Mouse (Mus musculus) midbrain, embryonic 15.5 days (tissue): ENCODE measurements around the gene Taf1d. TPM values are rescaled to one million over a fixed set of nuclear protein-coding genes. Genes with fewer than 3 reads are reported as not detected.
"Not testable (repeated sequence)": the region's sequence is repeated elsewhere in the genome, so short reads cannot be mapped to it uniquely, and the experiment has no call there.

Source experiments
- ATAC-seq: fragments of 200-750 bp; cut with Nextera tagmentation; replicated peaks from 2 replicates; pipeline ENCODE4 v1.8.0; 2017; ENCODE audit warnings: moderate TSS enrichment
- H3K27ac ChIP-seq: fragments of 300-500 bp; sonication (generic); 2 replicates; pipeline ENCODE4 v1.5.1; 2015; ENCODE audit warnings: mild to moderate bottlenecking, inconsistent platforms
- H3K27me3 ChIP-seq: fragments of 300-500 bp; sonication (generic); replicated peaks from 2 replicates; pipeline ENCODE4 v1.6.1; 2015; ENCODE audit warnings: inconsistent platforms
- H3K36me3 ChIP-seq: fragments of 300-500 bp; sonication (generic); replicated peaks from 2 replicates; pipeline ENCODE4 v1.6.1; 2015; ENCODE audit warnings: inconsistent platforms
- H3K4me1 ChIP-seq: fragments of 300-500 bp; sonication (generic); 2 replicates; pipeline ENCODE4 v1.6.1; 2015; ENCODE audit warnings: inconsistent platforms
- H3K4me2 ChIP-seq: fragments of 300-500 bp; sonication (generic); 2 replicates; pipeline ENCODE4 v1.6.1; 2015; ENCODE audit warnings: inconsistent platforms, mild to moderate bottlenecking, moderate library complexity
- H3K4me3 ChIP-seq: fragments of 300-500 bp; sonication (generic); 2 replicates; pipeline ENCODE4 v1.5.1; 2015; ENCODE audit warnings: mild to moderate bottlenecking, inconsistent platforms
- H3K9ac ChIP-seq: fragments of 300-500 bp; sonication (generic); 2 replicates; pipeline ENCODE4 v1.6.1; 2015; ENCODE audit warnings: mild to moderate bottlenecking, inconsistent platforms
- H3K9me3 ChIP-seq: fragments of 300-500 bp; sonication (generic); 2 replicates; pipeline ENCODE4 v1.6.1; 2016; ENCODE audit warnings: inconsistent platforms
- WGBS: fragments of 180-500 bp; shearing (Covaris S2); methylation state at CpG from one replicate; pipeline ENCODE4 v1.1.7; 2015; ENCODE audit warnings: mixed read lengths; 5-methylcytosine and 5-hydroxymethylcytosine counted together
- polyA plus RNA-seq: library from polyadenylated mRNA; unstranded; fragments of >200 nt; fragmentation: Nextera tagmentation; extraction: Ambion mirVana; gene quantifications from 2 replicates; pipeline ENCODE4 v1.2.1, GENCODE M21; 2015

Gene Taf1d
- polyA plus RNA-seq, 1 experiment from 2014 or later, result 48.9 TPM

DNA sequence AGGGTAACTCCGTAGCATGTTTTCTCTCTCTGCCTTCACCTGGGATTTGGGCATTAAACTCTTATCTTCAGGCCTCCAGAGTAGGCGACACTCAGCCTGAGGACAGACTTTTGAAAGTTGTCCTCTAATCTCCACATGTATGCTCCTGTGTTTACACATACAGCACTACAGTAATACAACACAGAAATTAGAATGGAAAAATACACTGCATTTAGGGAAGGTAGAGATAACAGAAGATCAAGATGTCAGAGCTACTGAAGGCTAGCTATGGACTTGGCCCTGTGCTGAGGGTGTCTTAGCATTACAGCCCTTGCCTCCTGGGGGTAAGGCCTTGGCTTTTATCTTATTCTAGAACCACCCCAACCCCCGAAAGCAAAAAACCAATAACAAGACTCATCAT is 17.6 kb upstream of the Taf1d start:
- Histone ChIP-seq H3K9ac (no peak overlapping the region), H3K36me3 (peaks cover 16% of the 10 kb centered on the region; the same call in 1 of the 2 replicates), H3K27me3 (no peaks in the 10 kb centered on the region), H3K9me3 (no peaks in the 10 kb centered on the region), H3K27ac (no peak overlapping the region), H3K4me3 (no peak overlapping the region), H3K4me1 (no peaks in the 10 kb centered on the region), H3K4me2 (no peak overlapping the region)
- ATAC-seq, result no peak
- WGBS, result 93% methylated on average over 3 of the region's 3 CpGs

- Histone ChIP-seq H3K4me1 (no peaks in the 10 kb centered on the region), H3K36me3 (peaks cover 16% of the 10 kb centered on the region; the same call in 1 of the 2 replicates), H3K27ac (no peak overlapping the region), H3K27me3 (no peaks in the 10 kb centered on the region), H3K4me2 (no peak overlapping the region), H3K4me3 (no peak overlapping the region), H3K9me3 (no peaks in the 10 kb centered on the region), H3K9ac (no peak overlapping the region)
- WGBS, result 94% methylated on average over 6 of the region's 6 CpGs
- no peak for ATAC-seq
Measured at GRCm38 (mm10) chr9:15289251-15289650, 16.8 kb upstream of the Taf1d start.

GRCm38 (mm10) chr9:15297112-15297511 is 8.9 kb upstream of the Taf1d start:
- peaks cover 4% of the 10 kb centered on the region; the same call in 1 of the 2 replicates for H3K36me3 ChIP-seq
- no peak for ATAC-seq
- no peak overlapping the region for H3K4me3 ChIP-seq
- no peak overlapping the region for H3K4me2 ChIP-seq
- H3K4me1 ChIP-seq, result no peaks in the 10 kb centered on the region
- H3K27ac ChIP-seq, result no peak overlapping the region
- H3K9me3 ChIP-seq, result no peaks in the 10 kb centered on the region
- WGBS, result 90% methylated on average over 7 of the region's 7 CpGs
- H3K9ac ChIP-seq, result no peak overlapping the region
- no peaks in the 10 kb centered on the region for H3K27me3 ChIP-seq

- Histone ChIP-seq H3K27ac (no peak overlapping the region), H3K4me1 (no peaks in the 10 kb centered on the region), H3K9me3 (no peaks in the 10 kb centered on the region), H3K36me3 (no peaks in the 10 kb centered on the region; the same call in 1 of the 2 replicates), H3K9ac (no peak overlapping the region), H3K4me2 (no peak overlapping the region), H3K27me3 (no peaks in the 10 kb centered on the region), H3K4me3 (no peak overlapping the region)
- ATAC-seq, result no peak
- 72% methylated on average over 2 of the region's 2 CpGs for WGBS
Measured at GRCm38 (mm10) chr9:15298451-15298850, 7.6 kb upstream of the Taf1d start.

GRCm38 (mm10) chr9:15300056-15300455 is 6.0 kb upstream of the Taf1d start:
- no peak for ATAC-seq
- no peaks in the 10 kb centered on the region for H3K9me3 ChIP-seq
- no peak overlapping the region for H3K4me3 ChIP-seq
- no peak overlapping the region for H3K9ac ChIP-seq
- 89% methylated on average over 5 of the region's 5 CpGs for WGBS
- no peak overlapping the region for H3K27ac ChIP-seq
- no peaks in the 10 kb centered on the region; the same call in 1 of the 2 replicates for H3K36me3 ChIP-seq
- H3K27me3 ChIP-seq, result no peaks in the 10 kb centered on the region
- H3K4me1 ChIP-seq, result no peaks in the 10 kb centered on the region
- H3K4me2 ChIP-seq, result no peak overlapping the region

GRCm38 (mm10) chr9:15301399-15301798 is 4.6 kb upstream of the Taf1d start:
- H3K4me2 ChIP-seq, result no peak overlapping the region
- no peak overlapping the region for H3K4me3 ChIP-seq
- 58% methylated on average over 6 of the region's 6 CpGs for WGBS
- ATAC-seq, result no peak
- no peaks in the 10 kb centered on the region; the same call in 1 of the 2 replicates for H3K36me3 ChIP-seq
- H3K27me3 ChIP-seq, result no peaks in the 10 kb centered on the region
- no peak overlapping the region for H3K9ac ChIP-seq
- H3K4me1 ChIP-seq, result peaks cover 5% of the 10 kb centered on the region
- no peak overlapping the region for H3K27ac ChIP-seq
- H3K9me3 ChIP-seq, result no peaks in the 10 kb centered on the region

- ATAC-seq, H3K4me3 ChIP-seq, H3K4me2 ChIP-seq, H3K9ac ChIP-seq, H3K27ac ChIP-seq, H3K36me3 ChIP-seq, H3K9me3 ChIP-seq, H3K27me3 ChIP-seq: not testable (repeated sequence)
- H3K4me1 ChIP-seq, result peaks cover 11% of the 10 kb centered on the region
- 80% methylated on average over 6 of the region's 6 CpGs for WGBS
Measured at GRCm38 (mm10) chr9:15302006-15302405, 4.0 kb upstream of the Taf1d start.

DNA sequence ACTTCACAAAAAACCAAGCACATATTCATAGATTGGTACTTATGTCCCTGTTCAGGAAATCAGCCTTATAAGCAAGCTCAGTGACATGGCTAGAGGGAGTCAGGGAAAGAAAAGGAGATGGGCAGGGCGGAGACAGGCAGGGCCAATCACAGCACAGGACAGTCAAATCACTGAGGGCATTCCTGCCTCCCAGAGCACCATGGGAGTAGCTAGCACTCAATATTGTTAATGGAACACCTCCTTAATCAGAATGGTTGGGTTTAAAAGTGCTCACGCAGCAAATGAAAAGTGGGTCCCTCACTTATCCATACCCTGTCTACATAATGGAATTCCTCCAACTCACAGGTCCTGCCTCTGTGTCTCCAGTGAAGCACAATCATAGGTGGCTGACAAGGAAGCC is 3.1 kb upstream of the Taf1d start:
- Histone ChIP-seq H3K4me1 (peaks cover 20% of the 10 kb centered on the region), H3K9ac (no peak overlapping the region), H3K27me3 (no peaks in the 10 kb centered on the region), H3K4me3 (no peak overlapping the region), H3K4me2 (no peak overlapping the region), H3K9me3 (no peaks in the 10 kb centered on the region), H3K36me3 (no peaks in the 10 kb centered on the region), H3K27ac (no peak overlapping the region)
- ATAC-seq, result no peak
- 63% methylated on average over 2 of the region's 2 CpGs for WGBS

DNA sequence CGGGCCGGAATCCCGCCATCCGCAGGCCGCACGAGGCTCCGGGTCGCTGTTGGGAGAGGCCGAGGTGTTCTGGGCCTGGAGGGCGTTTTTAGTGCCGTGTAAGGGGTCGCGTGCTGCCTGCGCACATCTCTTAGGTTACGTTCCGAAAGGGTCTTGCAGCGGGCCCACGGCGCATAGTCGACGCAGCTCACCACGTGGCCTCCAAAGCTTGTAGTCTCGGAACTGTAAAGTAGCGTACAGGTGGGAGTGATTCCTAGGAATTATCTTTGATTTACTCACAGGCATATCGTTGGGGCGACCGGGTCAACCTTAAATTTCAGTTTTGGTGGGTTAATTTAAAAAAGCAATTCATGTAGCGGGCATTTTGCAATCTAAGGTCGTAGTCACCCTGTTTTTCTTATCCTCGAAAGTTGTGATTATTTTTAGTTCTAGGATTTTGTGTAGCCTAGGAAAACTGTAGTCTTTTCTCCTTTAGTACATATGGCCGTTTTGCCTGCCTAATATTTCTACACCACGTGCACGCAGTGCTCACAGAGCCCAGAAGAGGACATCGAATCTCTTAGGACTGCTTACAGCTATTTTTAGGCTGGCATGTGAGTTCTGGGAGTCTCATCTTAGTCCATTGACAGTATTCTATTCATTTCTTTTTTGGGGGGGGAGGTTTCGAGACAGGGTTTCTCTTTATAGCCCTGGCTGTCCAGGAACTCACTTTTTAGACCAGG is 545 bp downstream of the Taf1d start, which contains the start of gene 4931406C07Rik:
Gene 4931406C07Rik, minus strand, starts transcription at position 51 of the 722 bp plus-strand sequence.
- peak within 1 kb of the TSS; percentile 74 for H3K4me2 ChIP-seq
- ATAC-seq, result peak; percentile 89
- H3K9ac ChIP-seq, result peak within 1 kb of the TSS; percentile 99
- H3K9me3 ChIP-seq, result no peaks in the 10 kb centered on the region
- peaks cover 12% of the 10 kb centered on the region for H3K36me3 ChIP-seq
- H3K27me3 ChIP-seq, result no peaks in the 10 kb centered on the region
- peak within 1 kb of the TSS; percentile 92 for H3K27ac ChIP-seq
- H3K4me1 ChIP-seq, result peaks cover 33% of the 10 kb centered on the region
- under 1% methylated on average over 35 of the region's 35 CpGs for WGBS
- H3K4me3 ChIP-seq, result peak within 1 kb of the TSS; percentile 98

DNA sequence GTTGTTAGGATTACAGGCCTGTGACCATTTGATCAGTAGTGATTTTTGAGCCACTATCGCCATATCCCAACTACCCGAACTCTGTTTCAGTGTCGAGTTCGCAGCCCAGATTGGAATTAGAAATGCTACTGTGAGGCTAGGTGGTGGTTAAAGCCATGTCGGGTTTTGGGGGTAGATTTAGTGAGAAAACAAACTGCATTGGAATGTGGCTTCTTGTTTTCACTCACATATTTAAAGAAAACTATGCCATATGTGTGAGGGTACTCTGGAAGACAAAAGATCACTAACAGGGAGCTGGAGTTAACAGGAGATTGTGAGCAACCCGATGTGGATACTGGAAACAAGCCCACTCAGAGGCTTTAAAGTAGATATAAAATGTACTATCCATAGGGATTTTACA is 1.2 kb downstream of the Taf1d start:
- no peak overlapping the region for H3K27ac ChIP-seq
- H3K4me3 ChIP-seq, result peak overlapping the region; percentile 98
- H3K9ac ChIP-seq, result peak overlapping the region; percentile 99
- no peaks in the 10 kb centered on the region for H3K9me3 ChIP-seq
- peaks cover 12% of the 10 kb centered on the region for H3K36me3 ChIP-seq
- peaks cover 33% of the 10 kb centered on the region for H3K4me1 ChIP-seq
- 11% methylated on average over 6 of the region's 6 CpGs for WGBS
- ATAC-seq, result no peak
- H3K4me2 ChIP-seq, result peak overlapping the region; percentile 74
- no peaks in the 10 kb centered on the region for H3K27me3 ChIP-seq

DNA sequence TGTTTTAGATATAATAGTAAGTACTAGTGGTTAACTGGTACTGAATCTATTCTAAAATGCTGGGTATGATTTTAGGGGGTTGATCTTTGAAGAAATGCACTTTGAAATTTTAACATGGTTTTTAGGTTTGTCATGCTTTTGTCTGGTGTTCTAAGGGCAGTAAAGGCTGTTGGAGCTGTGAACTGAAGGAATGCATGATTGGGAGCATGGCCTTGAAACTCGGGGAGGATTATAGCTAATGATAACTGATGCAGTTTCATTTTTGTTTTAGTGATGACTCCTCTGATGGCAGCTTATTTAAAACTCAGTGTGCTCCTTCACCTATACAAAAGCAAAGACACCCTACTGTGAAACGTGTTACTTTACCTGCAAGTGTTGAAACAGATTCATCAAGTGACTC is 2.2 kb downstream of the Taf1d start:
- Histone ChIP-seq H3K9me3 (no peaks in the 10 kb centered on the region), H3K27ac (no peak overlapping the region), H3K9ac (no peak overlapping the region), H3K36me3 (peaks cover 15% of the 10 kb centered on the region), H3K4me3 (no peak overlapping the region), H3K4me1 (peaks cover 33% of the 10 kb centered on the region), H3K27me3 (no peaks in the 10 kb centered on the region), H3K4me2 (no peak overlapping the region)
- no peak for ATAC-seq
- 57% methylated on average over 2 of the region's 2 CpGs for WGBS

GRCm38 (mm10) chr9:15309425-15309824 is 3.4 kb downstream of the Taf1d start:
- H3K4me2 ChIP-seq, result no peak overlapping the region
- 80% methylated on average over 4 of the region's 4 CpGs for WGBS
- H3K36me3 ChIP-seq, result peaks cover 27% of the 10 kb centered on the region
- no peak overlapping the region for H3K4me3 ChIP-seq
- H3K9me3 ChIP-seq, result no peaks in the 10 kb centered on the region
- H3K9ac ChIP-seq, result no peak overlapping the region
- ATAC-seq, result no peak
- peaks cover 33% of the 10 kb centered on the region for H3K4me1 ChIP-seq
- H3K27ac ChIP-seq, result no peak overlapping the region
- H3K27me3 ChIP-seq, result no peaks in the 10 kb centered on the region

- WGBS, result 92% methylated on average over 1 of the region's 1 CpGs
- no peak overlapping the region for H3K9ac ChIP-seq
- peaks cover 35% of the 10 kb centered on the region for H3K36me3 ChIP-seq
- no peak overlapping the region for H3K4me3 ChIP-seq
- H3K9me3 ChIP-seq, result no peaks in the 10 kb centered on the region
- no peak overlapping the region for H3K27ac ChIP-seq
- H3K27me3 ChIP-seq, result no peaks in the 10 kb centered on the region
- H3K4me1 ChIP-seq, result peaks cover 33% of the 10 kb centered on the region
- H3K4me2 ChIP-seq, result no peak overlapping the region
- ATAC-seq, result no peak
Measured at GRCm38 (mm10) chr9:15310179-15310578, 4.2 kb downstream of the Taf1d start.
